Mouse (Mus musculus): Measurements from ENCODE around the gene Gm37419.

DNA sequence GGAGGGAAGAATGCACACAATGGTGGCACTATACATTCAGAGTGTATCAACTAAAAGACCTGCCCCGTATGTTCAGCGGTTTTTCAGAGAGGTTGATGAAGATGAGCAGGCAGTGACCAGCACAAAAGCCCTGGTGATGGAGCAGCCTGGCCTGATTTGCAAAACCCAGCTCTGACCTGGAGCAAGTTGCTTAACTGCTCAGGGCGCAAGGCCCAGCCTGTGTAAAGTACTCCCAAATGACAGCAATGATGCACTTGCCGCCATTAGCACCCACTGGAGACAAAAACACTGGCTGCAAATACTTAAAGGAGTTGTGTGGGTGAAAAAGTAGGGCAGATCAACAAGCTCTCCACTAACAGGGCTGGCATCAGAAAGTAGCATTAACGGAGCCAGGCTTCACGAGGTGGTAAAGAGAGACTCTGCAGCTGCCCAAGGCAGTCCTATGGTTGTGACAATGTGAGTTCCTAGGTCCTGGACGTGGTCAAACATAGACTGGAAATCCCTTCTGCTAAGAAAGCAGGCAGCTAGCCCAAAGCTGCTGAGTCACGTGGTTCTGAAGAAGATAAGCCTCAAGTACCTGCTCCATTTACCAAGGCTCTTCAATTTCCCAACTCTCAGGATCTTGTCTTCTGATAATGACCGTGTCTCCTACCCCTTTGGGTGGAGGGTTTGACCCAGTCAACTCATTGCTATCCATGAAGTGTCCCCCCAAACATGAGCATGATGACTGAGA, 14.5 kb upstream of the Gm37419 start:
- TF ChIP-seq POLR2A (IDR thresholded peaks at IDR 0.05; ENCODE audit: insufficient read length, low read depth) (no peak), E2F4 (IDR thresholded peaks at IDR 0.05; ENCODE audit: insufficient read depth) (no peak), MAX (IDR thresholded peaks at IDR 0.05; ENCODE audit: low read depth) (no peak), TCF12 (IDR thresholded peaks at IDR 0.05; ENCODE audit: insufficient read depth, poor library complexity, severe bottlenecking) (no peak), MYOG (IDR thresholded peaks at IDR 0.05; ENCODE audit: control insufficient read depth in 1 of 3, insufficient read depth in 1 of 3, insufficient read length in 2 of 3, low read depth in 2 of 3) (no peak), CEBPB (IDR thresholded peaks at IDR 0.05; ENCODE audit: insufficient read depth, poor library complexity, severe bottlenecking) (no peak), REST (IDR thresholded peaks at IDR 0.05; ENCODE audit: insufficient read depth, insufficient read length) (no peak), SRF (IDR thresholded peaks at IDR 0.05; ENCODE audit: control insufficient read depth, insufficient read length, low read depth) (no peak), USF1 (IDR thresholded peaks at IDR 0.05; ENCODE audit: low read depth) (no peak)

Data from myocyte (in vitro differentiated cells).